Mouse (Mus musculus) kidney, postnatal 25 days (tissue): ENCODE measurements at regions not wholly inside any gene's neighbourhood (a gene's known extent, or its start where the extent isn't known, plus 50 kb on each side); places are given as distances from the start of the nearest gene placed in this dataset.

Source experiments
- DNase-seq, 2 experiments: peaks; one replicate each; pipeline ENCODE4 v3.0.0; 2021; ENCODE audit warnings: mixed read lengths in 2 of 2

DNA sequence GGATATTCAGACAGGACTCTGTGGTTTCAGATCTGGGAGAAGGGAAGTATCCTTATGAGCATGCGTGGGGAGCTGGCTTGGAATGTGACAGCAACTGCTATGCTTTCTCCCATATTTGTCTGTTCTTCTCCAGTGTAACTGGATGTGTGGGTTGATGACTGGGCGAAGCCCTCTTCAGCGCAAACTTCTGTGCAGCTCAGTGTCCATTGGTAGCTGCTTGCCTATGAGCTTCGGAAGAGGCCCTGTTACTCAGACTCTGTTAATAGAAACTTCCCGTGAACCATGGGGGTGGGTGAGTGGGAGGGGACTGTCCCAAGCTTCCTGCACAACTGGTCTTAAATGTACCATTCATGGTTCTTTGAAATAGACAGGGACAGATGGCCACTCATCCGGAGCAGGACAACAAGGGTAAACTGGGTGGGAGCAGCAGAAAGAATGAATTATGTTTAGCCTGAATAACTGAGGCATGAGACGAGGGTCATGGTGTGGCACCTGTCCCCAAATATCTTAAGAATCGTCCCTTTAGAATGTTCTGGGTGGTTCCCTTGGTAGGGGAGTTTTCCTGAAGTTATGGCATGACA, 141.1 kb upstream of the Plxnc1 start:
- no peak for DNase-seq

DNA sequence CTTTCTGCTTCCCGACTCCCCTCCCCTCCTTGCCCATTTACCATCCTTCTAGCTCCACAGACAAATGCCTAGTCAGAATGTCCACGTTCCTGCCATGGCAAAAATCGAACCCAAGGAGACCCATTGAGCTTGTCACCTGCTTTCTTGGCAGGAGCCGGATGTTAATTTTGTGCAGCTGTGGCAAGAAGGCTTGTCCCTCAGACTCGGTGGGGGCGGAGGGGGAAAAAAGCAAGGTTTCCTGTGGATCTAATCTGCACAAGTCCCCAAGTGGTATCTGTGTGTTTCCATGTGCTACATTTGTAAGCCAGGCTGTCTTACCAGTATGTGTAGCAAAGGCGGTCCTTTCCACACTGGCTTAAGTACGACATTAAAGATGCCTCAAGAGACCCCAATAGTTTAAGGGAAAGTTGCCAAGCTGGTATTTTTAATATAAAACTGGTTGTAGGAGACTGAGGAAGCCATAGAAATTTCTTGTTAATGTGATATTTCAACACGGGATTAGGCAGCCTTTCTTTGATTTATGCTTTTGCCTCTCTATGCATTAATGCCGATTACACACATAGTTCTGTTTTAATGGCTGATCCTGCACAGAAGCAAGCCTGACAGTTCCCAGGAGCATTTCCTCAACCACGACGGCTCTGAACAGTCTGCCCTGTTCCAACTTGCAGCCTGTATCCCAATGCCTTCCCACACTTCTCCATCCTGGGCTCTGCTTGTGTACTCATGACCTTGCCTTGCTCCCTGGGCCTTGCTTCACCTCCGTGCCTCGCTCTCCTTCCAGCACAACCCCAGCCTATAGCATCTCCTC, 138.9 kb upstream of the Plxnc1 start:
- DNase-seq, result no peak

DNA sequence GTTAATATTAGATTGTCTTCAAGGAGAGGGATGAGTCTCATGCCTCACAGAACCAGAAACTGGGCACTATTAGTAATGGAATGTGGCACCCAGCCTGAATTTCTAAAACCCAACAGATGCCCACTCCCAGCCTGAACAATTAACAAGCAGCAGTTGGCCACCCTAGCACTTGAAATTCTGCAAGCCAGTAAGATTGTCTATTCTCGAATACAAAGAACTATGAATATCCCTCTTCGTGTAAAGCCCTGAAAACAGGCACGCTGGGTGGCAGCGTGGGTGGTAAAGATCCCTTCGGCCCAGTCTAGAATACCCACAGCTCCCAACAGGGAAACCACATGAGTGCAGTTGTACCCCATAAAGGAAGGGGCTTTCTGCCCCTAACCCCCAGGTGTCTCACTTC, 138.0 kb upstream of the Plxnc1 start:
- no peak for DNase-seq

DNA sequence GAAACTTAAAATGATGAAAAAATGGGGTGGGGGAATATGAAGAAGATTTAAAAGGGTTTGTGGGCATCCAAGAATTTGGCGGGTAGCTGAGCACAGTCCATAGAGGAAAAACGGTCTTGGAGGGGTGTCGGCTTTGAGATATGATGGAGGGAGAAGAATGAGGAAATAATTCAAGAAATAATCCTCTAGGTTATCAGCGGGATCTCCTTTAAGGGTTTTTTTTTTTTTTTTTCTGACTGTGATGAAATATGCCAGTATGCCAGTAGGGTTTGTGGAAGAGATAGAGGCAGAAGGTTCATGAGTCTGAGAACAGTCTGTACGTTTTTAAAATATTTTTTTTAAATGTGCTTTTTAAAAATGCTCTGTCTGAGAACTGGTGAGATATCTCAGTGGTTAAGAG, 135.3 kb upstream of the Plxnc1 start:
- DNase-seq, result no peak

DNA sequence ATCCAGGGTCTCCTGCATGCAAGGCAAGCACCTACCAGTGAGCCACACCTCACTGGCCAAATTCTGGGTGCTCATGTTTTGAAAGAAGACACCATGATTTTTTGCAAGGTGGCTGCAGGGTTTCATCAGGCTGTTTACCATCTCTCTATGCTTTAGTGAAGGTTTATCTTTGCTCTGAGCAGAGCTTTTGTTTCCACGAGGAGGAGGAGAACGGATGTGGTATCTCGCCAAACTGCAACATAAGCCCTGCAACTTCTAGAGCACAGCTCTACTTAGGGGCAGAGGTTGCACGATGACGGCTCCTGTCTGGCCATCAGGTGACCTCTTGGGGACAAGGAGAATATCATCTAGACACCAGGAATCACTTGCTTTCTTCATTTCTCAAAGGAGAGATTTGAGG, 131.8 kb upstream of the Plxnc1 start:
- no peak for DNase-seq

DNA sequence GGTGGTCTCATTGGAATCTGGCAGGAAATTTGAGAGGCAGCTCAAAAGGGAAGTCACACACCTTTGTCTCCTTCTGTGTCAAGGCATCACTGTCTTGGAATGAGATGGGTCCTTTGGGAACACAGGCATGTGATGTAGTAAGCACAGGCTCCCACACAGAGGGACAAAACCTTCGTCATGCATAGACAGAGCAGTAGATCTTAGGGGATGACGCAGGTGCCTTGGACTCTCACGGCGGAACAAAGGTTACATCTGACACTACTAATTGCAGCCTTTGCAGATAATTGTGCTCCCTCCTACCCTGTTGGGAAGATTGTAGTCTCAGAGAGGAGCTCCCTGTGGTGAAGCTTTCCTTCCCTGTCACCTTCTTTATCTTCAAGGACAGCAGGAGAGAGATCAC, 131.3 kb upstream of the Plxnc1 start:
- DNase-seq, result no peak

DNA sequence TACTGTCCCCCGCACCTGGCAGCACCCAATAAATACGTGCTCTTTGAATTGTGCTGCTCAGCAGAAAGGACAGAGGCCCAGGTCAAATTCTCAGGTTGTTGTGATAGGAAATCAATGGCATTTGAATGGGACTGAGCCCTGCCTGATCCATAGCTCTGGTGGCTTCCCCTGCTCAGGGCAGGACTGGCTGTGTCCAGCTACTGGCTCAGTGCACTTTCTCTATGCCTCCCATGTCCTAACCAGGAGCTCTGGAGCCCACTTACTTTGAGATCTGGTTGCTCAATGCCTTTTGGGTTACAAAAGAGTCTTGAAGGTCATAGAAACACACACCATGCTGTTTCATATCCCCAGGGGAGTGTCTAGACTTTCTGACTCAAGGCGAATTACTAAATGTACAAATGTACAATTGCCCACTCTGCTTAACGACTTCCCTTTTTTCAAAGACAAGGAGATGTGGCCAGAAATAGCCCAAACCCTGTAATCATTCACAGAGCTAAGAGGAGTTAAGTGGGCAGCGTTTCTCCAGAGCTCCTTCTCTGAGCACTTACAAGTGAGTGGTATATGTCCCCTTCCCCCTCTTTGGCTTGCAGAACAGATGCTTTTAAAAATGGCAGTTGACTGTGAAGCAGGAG, 130.4 kb upstream of the Plxnc1 start:
- no peak for DNase-seq

DNA sequence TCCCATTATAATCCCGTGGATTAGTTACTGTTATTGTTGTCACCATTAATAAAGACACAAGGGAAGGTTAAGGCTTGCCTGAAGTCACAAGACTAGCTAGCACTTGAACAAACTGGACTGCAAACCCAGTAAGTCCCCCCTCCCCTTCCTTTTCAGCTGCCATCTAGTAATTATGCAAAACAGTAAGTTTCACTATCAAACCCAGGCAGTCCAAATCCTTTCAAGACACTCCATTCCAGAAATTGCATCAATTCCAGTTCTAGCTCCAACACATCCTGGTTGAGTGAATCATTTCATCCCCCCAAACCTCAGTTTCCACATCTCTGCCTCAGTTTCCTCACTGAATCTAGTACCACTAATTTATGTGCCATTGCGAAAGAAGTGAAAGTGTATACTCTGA, 129.7 kb upstream of the Plxnc1 start:
- no peak for DNase-seq

DNA sequence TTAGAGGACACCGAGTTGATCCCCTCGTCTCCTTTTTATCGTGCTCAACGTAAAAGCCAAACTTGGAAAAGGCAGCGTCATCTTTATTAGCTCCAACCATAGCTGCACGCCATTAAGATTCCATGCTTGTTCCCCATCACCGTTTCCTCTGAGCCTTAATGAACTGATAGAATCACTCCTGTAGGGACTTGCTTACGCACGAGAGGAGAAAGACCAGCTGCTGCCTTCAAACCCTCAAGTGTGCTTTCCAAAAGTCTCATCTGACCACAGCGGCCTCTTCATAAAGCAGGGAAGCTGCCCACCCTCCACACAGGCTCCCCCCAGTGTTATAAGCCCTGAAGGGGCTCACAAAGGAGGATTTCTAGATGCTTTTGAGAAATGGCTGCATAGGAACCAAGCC, 123.3 kb upstream of the Plxnc1 start:
- DNase-seq, result no peak

DNA sequence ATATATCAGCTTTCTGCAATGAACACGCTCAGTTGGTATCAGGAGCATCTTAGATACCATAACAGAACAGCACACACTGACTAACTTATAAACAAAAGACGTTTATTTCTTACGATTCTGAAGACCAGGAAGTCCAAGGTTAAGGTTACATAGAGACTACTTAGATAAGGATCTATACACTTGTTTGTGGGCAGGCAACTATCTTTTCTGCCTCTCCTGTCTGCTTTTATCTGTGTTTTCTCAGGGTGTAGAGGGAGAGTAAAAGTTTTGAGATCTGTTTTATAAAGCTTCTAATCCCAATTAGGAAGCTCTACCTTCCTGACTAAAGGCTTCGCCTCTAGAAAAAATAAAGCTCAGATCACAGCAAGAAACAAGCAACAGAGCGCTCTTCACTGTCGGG, 122.1 kb upstream of the Plxnc1 start:
- no peak for DNase-seq

DNA sequence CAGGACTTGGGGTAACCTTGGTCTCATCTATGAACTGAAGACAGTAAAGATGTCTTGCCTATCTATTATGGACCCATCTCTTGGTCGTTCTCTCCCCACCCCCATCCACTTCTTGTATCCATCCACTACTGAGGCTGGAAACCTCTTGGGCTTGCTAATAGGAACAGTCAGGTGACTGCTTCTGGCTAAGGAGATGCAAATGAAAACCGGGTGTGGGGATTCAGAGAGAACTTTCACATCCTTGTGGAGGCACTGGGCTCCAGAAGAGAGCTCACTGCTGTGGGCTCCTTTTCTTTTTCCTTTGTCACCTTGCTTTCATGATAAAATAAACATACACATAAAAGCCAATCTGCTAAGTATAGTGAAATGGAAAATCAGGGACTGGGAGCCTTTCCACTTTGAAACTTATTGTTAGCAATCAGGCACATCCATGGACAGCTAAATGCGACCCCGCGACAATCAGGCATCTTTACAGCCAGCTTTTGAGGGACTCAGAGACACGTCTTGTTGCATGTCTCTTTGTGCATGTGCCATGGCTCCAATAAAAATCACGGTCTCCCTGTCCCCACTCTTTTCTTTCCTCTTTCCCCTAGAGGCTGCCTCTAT, 115.0 kb upstream of the Plxnc1 start:
- no peak for DNase-seq

DNA sequence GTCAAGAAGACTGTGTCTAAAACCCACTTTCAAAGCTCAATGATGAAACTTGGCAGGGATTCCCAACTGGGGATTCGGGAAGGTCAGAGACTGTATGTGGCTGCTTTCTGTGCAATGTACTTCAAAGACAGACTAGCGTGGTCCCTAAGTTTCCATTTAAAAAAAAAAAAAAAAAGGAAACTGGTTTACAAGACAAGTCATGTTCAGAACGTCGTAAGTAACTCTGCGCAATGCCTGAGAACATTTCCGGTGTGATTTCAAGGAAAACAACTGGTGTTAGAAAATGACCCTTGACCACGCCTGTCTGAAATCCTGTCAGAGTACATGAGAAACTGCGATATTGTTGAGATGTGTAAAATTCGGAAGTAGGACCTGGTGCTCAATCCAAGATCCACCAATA, 114.4 kb upstream of the Plxnc1 start:
- no peak for DNase-seq

DNA sequence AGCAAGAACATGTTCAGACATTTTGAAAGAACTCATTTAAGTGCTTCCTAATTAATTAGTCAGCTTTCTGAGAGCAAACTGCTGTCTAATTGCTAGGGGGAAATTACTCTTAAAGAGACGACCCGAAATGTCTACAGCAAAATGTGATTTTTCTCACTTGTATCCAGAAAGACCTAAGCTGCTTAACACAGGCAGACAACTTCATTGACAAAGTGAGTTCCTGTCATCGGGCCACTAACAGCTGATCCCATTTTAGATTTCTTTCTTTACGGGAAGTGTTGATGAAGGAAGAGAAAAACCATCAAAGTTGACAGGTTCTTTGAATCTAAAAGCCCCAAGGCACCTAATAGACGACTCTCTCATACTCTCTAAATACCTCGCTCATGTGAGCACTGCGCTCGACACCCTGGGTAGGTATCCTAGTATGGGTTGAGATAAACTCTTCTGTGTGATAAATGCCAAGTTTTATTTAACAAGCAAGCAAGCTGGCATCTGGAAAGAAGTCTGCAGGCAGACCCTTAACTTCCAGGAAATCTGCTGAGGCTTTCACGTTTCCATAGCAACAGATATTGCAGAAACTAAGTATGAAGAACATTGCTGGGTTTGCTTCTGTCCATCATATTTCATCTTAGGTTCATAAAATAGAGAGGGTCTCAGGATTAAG, 112.5 kb upstream of the Plxnc1 start:
- DNase-seq, result no peak

DNA sequence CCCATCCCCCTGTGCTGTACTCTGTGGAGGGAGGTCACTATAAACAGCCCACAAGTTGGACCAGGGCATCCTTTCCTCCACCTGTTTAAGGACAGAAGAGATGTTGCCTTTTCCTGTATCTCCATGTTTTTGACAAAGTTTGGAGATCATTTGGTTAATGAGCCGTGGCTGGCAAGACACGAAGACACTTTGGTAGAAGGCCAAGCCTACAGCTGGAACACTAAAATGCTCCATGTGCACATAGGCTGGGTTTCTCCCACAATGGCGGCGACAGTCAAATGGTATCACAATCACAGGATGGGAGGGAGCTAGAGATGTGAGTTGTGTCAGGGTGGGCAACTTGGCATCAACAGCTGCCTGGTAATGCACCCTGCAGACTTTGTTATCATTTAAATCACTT, 111.9 kb upstream of the Plxnc1 start:
- no peak for DNase-seq

DNA sequence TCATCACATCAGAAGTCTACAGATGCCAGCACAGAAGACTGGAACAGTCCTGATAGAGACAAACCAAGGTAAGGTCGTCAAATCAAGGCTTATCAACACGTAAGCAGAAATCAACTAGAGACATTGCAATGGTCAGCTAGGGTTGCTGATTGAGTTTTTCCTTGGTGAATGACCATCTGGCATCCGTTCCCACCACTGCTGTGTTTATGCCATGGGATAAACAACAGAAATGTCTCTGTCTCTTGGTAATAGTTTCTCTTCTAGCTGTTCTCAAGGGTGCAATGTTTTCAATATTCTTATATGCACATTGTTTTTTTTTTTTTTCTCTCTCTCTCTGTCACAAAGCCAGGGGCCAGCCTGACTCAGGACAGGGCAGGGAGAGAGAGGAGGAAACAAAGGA, 110.2 kb upstream of the Plxnc1 start:
- DNase-seq, result no peak

DNA sequence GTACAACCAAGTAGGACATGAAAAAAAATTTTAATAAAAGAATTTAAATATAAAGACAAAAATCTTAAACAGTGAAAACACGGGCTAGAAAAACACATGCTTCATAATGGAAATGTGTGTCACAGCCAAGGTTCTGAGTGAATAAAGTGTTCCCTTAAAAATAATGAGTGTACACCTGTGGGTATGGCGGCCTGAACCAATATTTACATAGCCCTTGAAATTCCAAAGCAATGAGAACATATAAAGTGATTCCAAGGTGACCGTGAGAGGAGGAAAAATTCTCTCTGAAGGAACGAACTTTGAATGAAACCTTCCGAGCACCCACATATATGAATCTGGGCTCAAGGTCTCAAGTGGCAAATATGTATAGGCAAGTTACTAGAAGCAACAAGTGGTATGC, 104.2 kb upstream of the Plxnc1 start:
- no peak for DNase-seq

DNA sequence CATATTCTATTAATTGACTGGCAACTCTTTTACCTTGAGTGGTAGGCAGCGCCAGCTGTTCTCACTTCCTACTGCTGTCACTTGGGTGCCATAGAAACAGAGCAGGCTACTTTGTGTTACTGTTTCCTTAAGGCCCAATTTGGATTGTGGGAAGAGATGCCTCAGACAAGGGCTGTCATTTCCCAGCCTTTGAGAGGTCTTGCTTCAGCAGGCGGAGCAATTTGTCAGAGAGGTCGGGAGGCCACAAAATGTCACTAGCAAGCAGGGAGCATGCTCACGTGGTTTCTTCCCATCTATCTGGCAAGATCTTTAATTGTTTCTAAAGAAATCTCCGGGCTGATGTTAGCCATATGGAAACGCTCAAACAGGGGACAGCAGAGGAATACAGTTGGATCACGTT, 99.3 kb upstream of the Plxnc1 start:
- peak; percentile 11 to 38 for DNase-seq

DNA sequence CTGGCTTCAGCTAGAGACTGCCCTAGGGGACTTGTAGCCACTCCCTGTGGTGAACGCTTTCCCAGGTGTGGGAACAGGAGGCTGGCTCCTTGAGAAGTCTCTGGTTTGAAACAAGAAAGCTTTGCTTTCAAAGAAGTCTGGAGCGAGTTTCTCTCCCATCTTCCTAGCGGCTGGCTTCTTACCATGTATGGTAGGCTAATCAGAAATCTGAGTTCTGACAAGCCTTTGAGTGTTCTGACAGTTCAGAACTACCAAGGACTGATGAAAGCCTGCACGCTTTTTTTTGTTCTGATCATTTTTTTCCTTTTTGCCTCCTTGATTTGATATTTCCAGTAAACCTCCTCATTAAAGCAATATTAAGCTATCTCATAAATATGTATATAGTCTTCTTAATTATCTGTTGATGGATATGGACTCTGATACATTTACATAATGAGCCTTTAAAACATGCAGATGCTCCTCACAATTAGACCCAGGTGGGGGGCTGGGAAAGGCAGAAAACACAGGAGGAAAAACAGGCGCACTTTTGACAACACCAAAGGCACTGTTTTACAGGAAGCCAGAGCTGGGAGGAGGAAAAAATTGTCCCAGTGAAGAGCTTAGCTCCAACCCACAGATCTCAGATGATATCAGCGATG, 95.7 kb upstream of the Plxnc1 start:
- no peak for DNase-seq

DNA sequence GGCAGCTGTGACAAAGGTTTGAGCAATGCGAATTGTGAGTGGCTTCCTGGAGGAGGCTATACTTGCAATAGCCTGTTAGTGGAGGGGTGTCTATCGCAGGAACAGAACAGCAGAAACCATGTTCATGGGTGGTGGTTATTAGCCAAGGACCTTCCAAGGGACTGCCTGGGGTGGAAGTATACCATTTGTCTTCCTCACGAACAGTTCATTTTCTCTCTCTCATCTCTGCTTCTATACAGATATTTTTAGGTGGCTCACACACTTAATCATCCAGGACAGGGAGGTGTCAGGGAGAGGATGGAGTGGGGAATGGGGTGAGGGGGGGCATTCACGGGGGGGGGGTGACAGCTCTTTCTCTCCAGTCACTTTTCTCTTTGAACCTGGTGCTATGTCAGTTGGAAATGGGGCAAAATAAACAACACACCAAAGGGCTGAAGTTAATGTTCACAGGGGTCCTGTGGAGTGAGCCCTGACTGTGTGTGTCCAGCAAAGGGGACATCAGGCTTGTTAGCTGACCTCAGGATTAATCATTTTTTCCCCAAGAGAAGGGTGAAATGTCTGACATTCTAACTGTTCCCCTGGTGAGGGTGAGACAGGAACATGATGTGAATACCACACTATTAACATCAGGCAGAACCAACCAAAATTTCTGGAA, 91.5 kb upstream of the Plxnc1 start:
- no peak for DNase-seq

DNA sequence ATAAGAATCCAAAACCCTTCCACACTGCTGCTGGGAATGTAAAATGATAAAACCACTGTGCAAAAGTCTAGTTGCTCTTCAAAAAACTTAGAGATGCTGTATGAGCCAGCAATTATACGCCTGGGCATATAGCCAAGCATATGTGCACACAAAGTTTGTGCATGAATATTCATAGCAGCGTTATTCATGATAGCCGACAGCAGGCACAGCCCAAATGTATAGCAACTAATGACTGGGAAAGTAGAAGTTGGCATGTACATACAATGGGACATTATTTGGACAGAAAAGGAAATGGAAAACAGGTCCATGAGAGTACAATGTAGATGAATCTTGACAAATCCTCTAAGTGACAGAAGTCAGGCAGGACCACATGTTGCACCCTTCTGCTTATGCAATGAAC, 90.7 kb upstream of the Plxnc1 start:
- no peak for DNase-seq

DNA sequence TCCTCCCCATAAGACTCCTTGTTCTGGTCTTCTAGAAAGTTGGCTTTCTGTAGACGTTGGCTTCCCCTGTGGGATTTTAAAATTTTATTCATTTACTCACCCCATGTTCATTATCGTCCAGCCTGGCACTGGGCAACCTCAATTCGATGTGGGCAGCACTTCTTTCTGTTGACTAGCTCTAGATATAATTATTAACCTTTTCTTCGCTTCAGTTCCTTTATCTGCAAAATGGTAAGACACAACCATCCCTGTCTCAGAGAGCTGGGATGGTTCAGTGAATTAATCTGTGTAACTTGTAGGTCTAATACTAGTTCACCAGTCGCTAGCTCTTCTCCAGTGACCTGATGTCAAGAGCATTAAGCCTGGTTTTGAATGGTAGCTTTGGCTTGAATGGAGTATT, 89.9 kb upstream of the Plxnc1 start:
- no peak for DNase-seq
